Mouse (Mus musculus): ENCODE results near the gene Bag6. TPM values are rescaled to one million over a fixed set of nuclear protein-coding genes. Genes with fewer than 3 reads are reported as not detected.
A peak's percentile ranks its signal among the peaks of the same experiment; 100 is the strongest.

The Bag6 gene
- polyA plus RNA-seq, 1 experiment from 2014 or later = 57.8 TPM

GRCm38 (mm10) chr17:35131500-35132173 is 3.3 kb upstream of the Bag6 start, which contains the start of gene Apom:
TSS of gene Apom (minus strand) at chr17:35132050.
- peaks cover 12% of the 10 kb centered on the region for H3K36me3 ChIP-seq
- no peak within 1 kb of the TSS for H3K9ac ChIP-seq
- WGBS = 80% methylated on average over 15 of the region's 15 CpGs
- no peak within 1 kb of the TSS for H3K27ac ChIP-seq (replicated peaks)
- ATAC-seq (ENCODE audit: insufficient number of reproducible peaks, low FRiP score, low TSS enrichment, low read depth) = no peak
- H3K4me3 ChIP-seq (replicated peaks) = no peak within 1 kb of the TSS
- no peaks in the 10 kb centered on the region for H3K9me3 ChIP-seq (replicated peaks)
- H3K4me2 ChIP-seq (replicated peaks) = no peak within 1 kb of the TSS
- peaks cover 24% of the 10 kb centered on the region for H3K4me1 ChIP-seq
- no peaks in the 10 kb centered on the region for H3K27me3 ChIP-seq

- Histone ChIP-seq H3K4me3 (replicated peaks) (no peak overlapping the region), H3K27me3 (no peaks in the 10 kb centered on the region), H3K36me3 (peaks cover 12% of the 10 kb centered on the region), H3K9ac (no peak overlapping the region), H3K27ac (replicated peaks) (no peak overlapping the region), H3K4me1 (peaks cover 24% of the 10 kb centered on the region), H3K9me3 (replicated peaks) (no peaks in the 10 kb centered on the region), H3K4me2 (replicated peaks) (no peak overlapping the region)
- no peak for ATAC-seq (ENCODE audit: insufficient number of reproducible peaks, low FRiP score, low TSS enrichment, low read depth)
- 76% methylated on average over 3 of the region's 3 CpGs for WGBS
Measured at GRCm38 (mm10) chr17:35132174-35132560, 2.8 kb upstream of the Bag6 start.

- H3K27ac ChIP-seq (replicated peaks) = no peak overlapping the region
- no peaks in the 10 kb centered on the region for H3K9me3 ChIP-seq (replicated peaks)
- H3K36me3 ChIP-seq = peaks cover 23% of the 10 kb centered on the region
- 92% methylated on average over 7 of the region's 7 CpGs for WGBS
- no peak for ATAC-seq (ENCODE audit: insufficient number of reproducible peaks, low FRiP score, low TSS enrichment, low read depth)
- no peak overlapping the region for H3K9ac ChIP-seq
- no peak overlapping the region for H3K4me3 ChIP-seq (replicated peaks)
- no peak overlapping the region for H3K4me2 ChIP-seq (replicated peaks)
- H3K27me3 ChIP-seq = no peaks in the 10 kb centered on the region
- peaks cover 20% of the 10 kb centered on the region for H3K4me1 ChIP-seq
Measured at GRCm38 (mm10) chr17:35133517-35133916, 1.5 kb upstream of the Bag6 start.

GRCm38 (mm10) chr17:35135591-35136320 is 778 bp downstream of the Bag6 start:
- Histone ChIP-seq H3K36me3 (peaks cover 35% of the 10 kb centered on the region), H3K27ac (replicated peaks) (peak overlapping the region; percentile 96), H3K4me1 (peaks cover 18% of the 10 kb centered on the region), H3K9ac (peak overlapping the region; percentile 68), H3K9me3 (replicated peaks) (no peaks in the 10 kb centered on the region), H3K27me3 (no peaks in the 10 kb centered on the region), H3K4me3 (replicated peaks) (peak overlapping the region; percentile 78), H3K4me2 (replicated peaks) (peak overlapping the region; percentile 80)
- peak; percentile 39 for ATAC-seq (ENCODE audit: insufficient number of reproducible peaks, low FRiP score, low TSS enrichment, low read depth)
- WGBS = 2% methylated on average over 43 of the region's 43 CpGs

- no peak overlapping the region for H3K4me3 ChIP-seq (replicated peaks)
- H3K4me2 ChIP-seq (replicated peaks) = no peak overlapping the region
- H3K27ac ChIP-seq (replicated peaks) = no peak overlapping the region
- H3K27me3 ChIP-seq = no peaks in the 10 kb centered on the region
- no peak for ATAC-seq (ENCODE audit: insufficient number of reproducible peaks, low FRiP score, low TSS enrichment, low read depth)
- H3K4me1 ChIP-seq = peaks cover 18% of the 10 kb centered on the region
- H3K36me3 ChIP-seq = peaks cover 69% of the 10 kb centered on the region
- no peaks in the 10 kb centered on the region for H3K9me3 ChIP-seq (replicated peaks)
- H3K9ac ChIP-seq = 0 out of 2 replicates have a peak overlapping the region, but pooled peaks have one; percentile 9
- 81% methylated on average over 3 of the region's 3 CpGs for WGBS
Measured at GRCm38 (mm10) chr17:35139269-35139668, 4.3 kb downstream of the Bag6 start.

GRCm38 (mm10) chr17:35140490-35140996 is 5.6 kb downstream of the Bag6 start:
- no peak overlapping the region for H3K4me2 ChIP-seq (replicated peaks)
- no peak overlapping the region for H3K4me3 ChIP-seq (replicated peaks)
- peaks cover 82% of the 10 kb centered on the region for H3K36me3 ChIP-seq
- H3K27me3 ChIP-seq = no peaks in the 10 kb centered on the region
- peaks cover 18% of the 10 kb centered on the region for H3K4me1 ChIP-seq
- ATAC-seq (ENCODE audit: insufficient number of reproducible peaks, low FRiP score, low TSS enrichment, low read depth) = no peak
- no peaks in the 10 kb centered on the region for H3K9me3 ChIP-seq (replicated peaks)
- WGBS = 82% methylated on average over 16 of the region's 16 CpGs
- H3K9ac ChIP-seq = no peak overlapping the region
- no peak overlapping the region for H3K27ac ChIP-seq (replicated peaks)

- Histone ChIP-seq H3K9me3 (replicated peaks) (no peaks in the 10 kb centered on the region), H3K36me3 (peaks cover 96% of the 10 kb centered on the region), H3K4me2 (replicated peaks) (no peak overlapping the region), H3K4me3 (replicated peaks) (no peak overlapping the region), H3K27ac (replicated peaks) (no peak overlapping the region), H3K27me3 (no peaks in the 10 kb centered on the region), H3K4me1 (peaks cover 9% of the 10 kb centered on the region), H3K9ac (no peak overlapping the region)
- ATAC-seq (ENCODE audit: insufficient number of reproducible peaks, low FRiP score, low TSS enrichment, low read depth) = no peak
- WGBS = 89% methylated on average over 6 of the region's 6 CpGs
Measured at GRCm38 (mm10) chr17:35141971-35142370, 7.0 kb downstream of the Bag6 start.

GRCm38 (mm10) chr17:35146139-35146538 is 11.2 kb downstream of the Bag6 start:
- H3K4me2 ChIP-seq (replicated peaks) = no peak overlapping the region
- H3K4me3 ChIP-seq (replicated peaks) = no peak overlapping the region
- 88% methylated on average over 5 of the region's 5 CpGs for WGBS
- ATAC-seq (ENCODE audit: insufficient number of reproducible peaks, low FRiP score, low TSS enrichment, low read depth) = no peak
- peaks cover 97% of the 10 kb centered on the region for H3K36me3 ChIP-seq
- no peaks in the 10 kb centered on the region for H3K9me3 ChIP-seq (replicated peaks)
- no peak overlapping the region for H3K27ac ChIP-seq (replicated peaks)
- 0 out of 2 replicates have a peak, but pooled peaks cover 2% of the 10 kb centered on the region for H3K4me1 ChIP-seq
- H3K27me3 ChIP-seq = no peaks in the 10 kb centered on the region
- H3K9ac ChIP-seq = no peak overlapping the region

GRCm38 (mm10) chr17:35147348-35147747 is 12.4 kb downstream of the Bag6 start:
- H3K9ac ChIP-seq = no peak overlapping the region
- no peak overlapping the region for H3K4me2 ChIP-seq (replicated peaks)
- no peaks in the 10 kb centered on the region for H3K27me3 ChIP-seq
- H3K9me3 ChIP-seq (replicated peaks) = no peaks in the 10 kb centered on the region
- 54% methylated on average over 3 of the region's 3 CpGs for WGBS
- H3K4me1 ChIP-seq = 0 out of 2 replicates have a peak, but pooled peaks cover 2% of the 10 kb centered on the region
- no peak for ATAC-seq (ENCODE audit: insufficient number of reproducible peaks, low FRiP score, low TSS enrichment, low read depth)
- H3K36me3 ChIP-seq = peaks cover 97% of the 10 kb centered on the region
- no peak overlapping the region for H3K4me3 ChIP-seq (replicated peaks)
- H3K27ac ChIP-seq (replicated peaks) = 0 out of 2 replicates have a peak overlapping the region, but pooled peaks have one; percentile 7

GRCm38 (mm10) chr17:35147922-35148639 is 13.1 kb downstream of the Bag6 start:
- WGBS = 55% methylated on average over 5 of the region's 5 CpGs
- Histone ChIP-seq H3K27ac (replicated peaks) (peak overlapping the region; percentile 40), H3K4me1 (0 out of 2 replicates have a peak, but pooled peaks cover 2% of the 10 kb centered on the region), H3K27me3 (no peaks in the 10 kb centered on the region), H3K4me3 (replicated peaks) (no peak overlapping the region), H3K36me3 (peaks cover 97% of the 10 kb centered on the region), H3K4me2 (replicated peaks) (no peak overlapping the region), H3K9ac (no peak overlapping the region), H3K9me3 (replicated peaks) (no peaks in the 10 kb centered on the region)
- ATAC-seq (ENCODE audit: insufficient number of reproducible peaks, low FRiP score, low TSS enrichment, low read depth) = no peak

- H3K27ac ChIP-seq (replicated peaks) = no peak overlapping the region
- H3K9me3 ChIP-seq (replicated peaks) = no peaks in the 10 kb centered on the region
- H3K27me3 ChIP-seq = no peaks in the 10 kb centered on the region
- WGBS = 93% methylated on average over 4 of the region's 4 CpGs
- H3K4me3 ChIP-seq (replicated peaks) = no peak overlapping the region
- no peak overlapping the region for H3K9ac ChIP-seq
- H3K4me1 ChIP-seq = peaks cover 8% of the 10 kb centered on the region
- H3K36me3 ChIP-seq = peaks cover 97% of the 10 kb centered on the region
- H3K4me2 ChIP-seq (replicated peaks) = no peak overlapping the region
- ATAC-seq (ENCODE audit: insufficient number of reproducible peaks, low FRiP score, low TSS enrichment, low read depth) = no peak
Measured at GRCm38 (mm10) chr17:35152121-35152520, 17.1 kb downstream of the Bag6 start.

Data from embryonic facial prominence, embryonic 15.5 days (tissue).